Mouse (Mus musculus) erythroid progenitor cell, adult 5-6 weeks (primary cell): ENCODE data around the gene Tnp1. TPM values are rescaled to one million over a fixed set of nuclear protein-coding genes. Genes with fewer than 3 reads are reported as not detected.

Experiments used
- ATAC-seq: replicated peaks from 2 replicates; pipeline ENCODE4 v1.8.0; 2016; ENCODE audit warnings: moderate number of reproducible peaks, mild to moderate bottlenecking, moderate TSS enrichment, inconsistent platforms; ENCODE audit not compliant: poor library complexity, low FRiP score, severe bottlenecking
- total RNA-seq, 2 experiments: library from RNA; stranded (forward) in 1 of 2; stranded (reverse) in 1 of 2; fragments of 150-400 nt in 1 of 2; fragments of 186-747, 209-891 nt in 1 of 2; gene quantifications; 2 replicates each; pipeline versions ENCODE4 v1.2.3 to v1.2.4; 2015 to 2017; ENCODE audit warnings: low replicate concordance in 2 of 2

Tnp1 gene
- total RNA-seq (2015; ENCODE audit: low replicate concordance) (not detected in 2 replicates), total RNA-seq (2017; ENCODE audit: low replicate concordance) (not detected in 2 replicates)

- no peak for ATAC-seq
These were observed at the start of gene Tnp1 for GRCm38 (mm10) chr1:73015731-73016130. Tnp1 (minus strand) TSS chr1:73015909.

- no peak for ATAC-seq
These were observed 48.6 kb upstream of the Tnp1 start for GRCm38 (mm10) chr1:73064336-73064735.

GRCm38 (mm10) chr1:73061491-73062233, 46.0 kb upstream of the Tnp1 start:
- ATAC-seq = no peak

- ATAC-seq = no peak
These were observed 44.6 kb upstream of the Tnp1 start for GRCm38 (mm10) chr1:73060271-73060670.

GRCm38 (mm10) chr1:73056266-73057001, 40.7 kb upstream of the Tnp1 start:
- no peak for ATAC-seq

- ATAC-seq = no peak
These were observed 40.1 kb upstream of the Tnp1 start for GRCm38 (mm10) chr1:73055820-73056219.

GRCm38 (mm10) chr1:73055206-73055605, 39.5 kb upstream of the Tnp1 start:
- no peak for ATAC-seq

- no peak for ATAC-seq
These were observed 38.0 kb upstream of the Tnp1 start for GRCm38 (mm10) chr1:73053545-73054326.

GRCm38 (mm10) chr1:73046896-73047672, 31.4 kb upstream of the Tnp1 start:
- ATAC-seq = no peak

GRCm38 (mm10) chr1:73045948-73046685, 30.4 kb upstream of the Tnp1 start:
- no peak for ATAC-seq

GRCm38 (mm10) chr1:73043671-73044070, 28.0 kb upstream of the Tnp1 start:
- no peak for ATAC-seq

- no peak for ATAC-seq
These were observed 25.1 kb upstream of the Tnp1 start for GRCm38 (mm10) chr1:73040691-73041425.

- ATAC-seq = no peak
These were observed 22.8 kb upstream of the Tnp1 start for GRCm38 (mm10) chr1:73038532-73038931.

GRCm38 (mm10) chr1:73036536-73036935, 20.8 kb upstream of the Tnp1 start:
- no peak for ATAC-seq

- ATAC-seq = no peak
These were observed 20.0 kb upstream of the Tnp1 start for GRCm38 (mm10) chr1:73035726-73036125.

GRCm38 (mm10) chr1:73032491-73032890, 16.8 kb upstream of the Tnp1 start:
- ATAC-seq = no peak

- no peak for ATAC-seq
These were observed 13.0 kb upstream of the Tnp1 start for GRCm38 (mm10) chr1:73028741-73029140.

GRCm38 (mm10) chr1:73027381-73027780, 11.7 kb upstream of the Tnp1 start:
- no peak for ATAC-seq
